Mouse (Mus musculus) spleen, postnatal 10 days (tissue): ENCODE measurements around the gene Ccdc84.
"Not testable (repeated sequence)": the region's sequence is repeated elsewhere in the genome, so short reads cannot be mapped to it uniquely, and the experiment has no call there.

Experiments used
- DNase-seq, 2 experiments: peaks; one replicate each; pipeline ENCODE4 v3.0.0; 2021 to 2022; ENCODE audit warnings: low spot score in 2 of 2

Gene Ccdc84

GRCm38 (mm10) chr9:44418519-44419385, at the start of gene Ccdc84:
Gene Ccdc84, minus strand, starts transcription at chr9:44418569.
- DNase-seq = no peak

- no peak for DNase-seq
Measured at GRCm38 (mm10) chr9:44461950-44462349, 43.6 kb upstream of the Ccdc84 start.

GRCm38 (mm10) chr9:44457035-44457742, 38.8 kb upstream of the Ccdc84 start:
- DNase-seq = no peak

- DNase-seq = no peak
Measured at GRCm38 (mm10) chr9:44454891-44455220, 36.5 kb upstream of the Ccdc84 start, which contains the start of gene Upk2. Gene Upk2, minus strand, starts transcription at chr9:44454976.

- peak; percentile 69 to 90 for DNase-seq
Measured at GRCm38 (mm10) chr9:44454132-44454890, 35.9 kb upstream of the Ccdc84 start.

GRCm38 (mm10) chr9:44450387-44450786, 32.0 kb upstream of the Ccdc84 start:
- DNase-seq = peak in 1 of 2 experiments; percentile 46

GRCm38 (mm10) chr9:44444402-44445025, 26.1 kb upstream of the Ccdc84 start:
- DNase-seq = not testable (repeated sequence)

GRCm38 (mm10) chr9:44440961-44441360, 22.6 kb upstream of the Ccdc84 start, which contains the start of gene Foxr1:
Gene Foxr1, minus strand, starts transcription at chr9:44441136.
- DNase-seq = no peak

GRCm38 (mm10) chr9:44435747-44436146, 17.4 kb upstream of the Ccdc84 start:
- DNase-seq = peak in 1 of 2 experiments; percentile 50

- DNase-seq = no peak
Measured at GRCm38 (mm10) chr9:44432577-44433185, 14.3 kb upstream of the Ccdc84 start.

GRCm38 (mm10) chr9:44423576-44423975, 5.2 kb upstream of the Ccdc84 start:
- DNase-seq = no peak

- no peak for DNase-seq
Measured at GRCm38 (mm10) chr9:44420280-44420898, 2.0 kb upstream of the Ccdc84 start.

- not testable (repeated sequence) for DNase-seq
Measured at GRCm38 (mm10) chr9:44419730-44420129, 1.4 kb upstream of the Ccdc84 start.

- peak; percentile 95 to 97 for DNase-seq
Measured at GRCm38 (mm10) chr9:44417892-44418363, 441 bp downstream of the Ccdc84 start.

- no peak for DNase-seq
Measured at GRCm38 (mm10) chr9:44417156-44417891, 1.0 kb downstream of the Ccdc84 start.

- DNase-seq = no peak
Measured at GRCm38 (mm10) chr9:44412781-44413180, 5.6 kb downstream of the Ccdc84 start.

- DNase-seq = no peak
Measured at GRCm38 (mm10) chr9:44412306-44412705, 6.1 kb downstream of the Ccdc84 start.

- DNase-seq = no peak
Measured at GRCm38 (mm10) chr9:44411601-44412130, 6.7 kb downstream of the Ccdc84 start.

- DNase-seq = no peak
Measured at GRCm38 (mm10) chr9:44410647-44411336, 7.6 kb downstream of the Ccdc84 start.
